Mouse (Mus musculus): Measurements from ENCODE around the gene Fra10ac1. TPM values are rescaled to one million over a fixed set of nuclear protein-coding genes. Genes with fewer than 3 reads are reported as not detected.
A peak's percentile ranks its signal among the peaks of the same experiment; 100 is the strongest.

The Fra10ac1 gene
- total RNA-seq, 2 experiments from 2014 or later = 2.1 to 6.1 TPM

- no peak for ATAC-seq (replicated peaks; ENCODE audit: low FRiP score, poor library complexity, severe bottlenecking)
Measured at GRCm38 (mm10) chr19:38236526-38236925, 12.6 kb upstream of the Fra10ac1 start.

- ATAC-seq (replicated peaks; ENCODE audit: low FRiP score, poor library complexity, severe bottlenecking) = no peak
Measured at GRCm38 (mm10) chr19:38232516-38232915, 8.6 kb upstream of the Fra10ac1 start.

GRCm38 (mm10) chr19:38232087-38232486 lies 8.1 kb upstream of the Fra10ac1 start:
- ATAC-seq (replicated peaks; ENCODE audit: low FRiP score, poor library complexity, severe bottlenecking) = no peak

- ATAC-seq (replicated peaks; ENCODE audit: low FRiP score, poor library complexity, severe bottlenecking) = no peak
Measured at GRCm38 (mm10) chr19:38228699-38229098, 4.7 kb upstream of the Fra10ac1 start.

DNA sequence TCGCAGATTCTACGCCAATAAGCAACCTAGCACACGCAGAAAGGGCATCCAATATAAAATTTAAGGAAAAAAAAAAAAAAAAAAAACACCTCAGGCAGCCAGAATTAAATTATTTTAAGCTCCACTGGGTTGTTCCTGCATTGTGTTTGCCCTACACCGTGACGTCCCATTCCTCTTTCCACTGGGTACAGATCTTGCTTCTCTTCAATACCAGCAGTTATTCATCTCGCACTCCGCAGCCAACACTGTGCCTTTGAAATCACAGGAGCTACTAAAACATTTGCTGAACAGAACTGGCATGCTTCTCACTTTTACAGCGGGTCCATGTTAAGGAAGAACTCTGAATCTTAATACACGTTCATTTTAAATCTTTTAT lies 717 bp upstream of the Fra10ac1 start:
- no peak for ATAC-seq (replicated peaks; ENCODE audit: low FRiP score, poor library complexity, severe bottlenecking)

DNA sequence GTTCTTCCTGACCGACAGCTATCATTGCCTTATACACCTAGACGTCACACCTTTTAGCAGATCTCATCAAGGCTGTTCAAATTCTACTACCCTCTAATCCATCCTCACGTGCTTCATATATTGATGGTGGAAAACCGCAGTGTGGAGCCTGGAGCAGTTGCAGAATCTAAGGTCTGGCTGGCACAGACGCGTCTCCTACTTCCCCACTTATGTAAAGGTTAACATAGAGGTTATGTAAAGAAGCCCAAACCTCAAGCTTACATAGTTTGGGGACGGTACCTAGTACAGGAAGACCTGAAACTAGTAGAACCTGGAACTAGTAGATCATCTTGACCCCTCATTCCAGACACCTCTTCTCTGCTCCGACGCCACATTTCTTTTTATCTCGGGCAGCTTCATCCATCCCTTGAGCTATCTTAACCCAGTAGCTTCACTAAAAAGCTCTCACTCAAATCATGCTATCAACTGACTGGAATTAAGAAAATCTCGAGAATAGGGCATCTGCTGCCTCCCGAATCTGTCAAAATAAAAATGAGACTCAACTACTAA lies 526 bp downstream of the Fra10ac1 start:
- ATAC-seq (replicated peaks; ENCODE audit: low FRiP score, poor library complexity, severe bottlenecking) = peak; percentile 26; the same call in 1 of the 2 replicates

DNA sequence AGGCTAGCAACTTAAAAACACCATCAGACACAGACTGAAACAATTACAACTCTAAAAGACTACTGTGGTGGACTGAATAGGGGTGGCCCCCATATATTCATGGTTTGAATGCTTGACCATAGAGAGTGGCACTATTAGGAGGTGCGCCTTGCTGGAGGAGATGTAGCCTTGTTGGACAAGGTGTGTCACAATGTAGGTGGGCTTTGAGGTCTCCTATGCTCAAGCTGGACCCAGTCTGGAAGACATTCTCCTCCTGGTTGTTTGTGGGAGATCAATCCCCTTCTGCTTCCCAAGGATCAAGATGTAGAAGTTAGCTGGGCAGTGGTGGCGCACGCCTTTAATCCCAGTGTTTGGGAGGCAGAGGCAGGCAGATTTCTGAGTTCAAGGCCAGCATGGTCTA lies 6.3 kb downstream of the Fra10ac1 start:
- ATAC-seq (replicated peaks; ENCODE audit: low FRiP score, poor library complexity, severe bottlenecking) = no peak

GRCm38 (mm10) chr19:38206669-38207068 lies 17.3 kb downstream of the Fra10ac1 start:
- ATAC-seq (replicated peaks; ENCODE audit: low FRiP score, poor library complexity, severe bottlenecking) = no peak

DNA sequence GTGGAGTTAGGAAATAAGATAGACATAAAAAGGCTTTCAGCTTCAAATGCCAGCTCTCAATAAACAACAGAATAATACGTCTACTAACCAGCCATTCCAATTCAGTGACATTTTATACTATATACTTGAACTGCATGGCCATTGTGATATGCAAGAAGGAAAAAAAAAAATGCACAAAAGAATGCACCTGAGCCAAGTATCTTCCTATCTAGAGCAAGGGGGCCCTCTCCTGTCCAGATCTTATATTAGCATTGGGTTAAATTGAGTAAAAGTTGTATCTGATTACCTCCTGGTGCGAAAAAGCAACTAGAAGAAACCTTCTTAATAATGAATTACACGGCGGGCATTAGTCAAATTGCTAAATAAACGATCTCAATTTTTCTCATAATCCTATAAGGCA lies 25.2 kb downstream of the Fra10ac1 start:
- no peak for ATAC-seq (replicated peaks; ENCODE audit: low FRiP score, poor library complexity, severe bottlenecking)

- ATAC-seq (replicated peaks; ENCODE audit: low FRiP score, poor library complexity, severe bottlenecking) = no peak
Measured at GRCm38 (mm10) chr19:38195245-38195644, 28.7 kb downstream of the Fra10ac1 start.

DNA sequence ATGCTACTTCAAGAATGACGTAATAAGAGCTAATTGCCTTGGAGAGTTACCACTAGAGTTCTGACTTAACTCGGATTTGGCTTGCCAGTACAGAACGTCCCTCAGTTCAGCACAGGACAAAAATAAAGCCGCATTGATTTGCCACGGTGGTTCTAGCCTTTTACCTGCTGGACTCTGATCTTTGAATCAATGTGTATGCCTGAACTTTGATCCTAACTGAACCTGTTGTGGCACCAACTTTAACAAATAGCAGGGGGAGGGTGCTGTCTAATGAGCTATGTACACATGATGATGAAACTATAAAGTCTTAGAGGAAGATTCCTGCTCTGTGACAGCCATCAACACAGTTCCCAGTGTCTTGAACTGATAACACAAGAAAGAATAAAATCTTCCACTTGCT lies 32.5 kb downstream of the Fra10ac1 start:
- no peak for ATAC-seq (replicated peaks; ENCODE audit: low FRiP score, poor library complexity, severe bottlenecking)

- no peak for ATAC-seq (replicated peaks; ENCODE audit: low FRiP score, poor library complexity, severe bottlenecking)
Measured at GRCm38 (mm10) chr19:38190606-38191005, 33.4 kb downstream of the Fra10ac1 start.

DNA sequence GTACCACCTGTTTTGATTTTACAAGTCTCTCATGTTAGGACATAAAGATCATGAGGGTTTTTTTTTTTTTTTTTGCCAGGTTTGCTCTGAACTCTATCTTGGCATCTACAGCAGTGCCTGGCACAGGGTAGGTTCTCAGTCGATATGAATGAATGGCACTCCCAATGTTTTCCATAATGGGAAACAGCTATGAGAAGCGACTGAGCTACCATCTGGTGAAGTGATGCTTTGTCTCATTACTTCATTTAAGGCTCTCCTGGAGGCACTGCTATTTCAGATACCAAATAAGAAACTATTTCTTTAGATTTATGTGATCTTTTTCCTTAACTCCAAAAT lies 36.6 kb downstream of the Fra10ac1 start:
- ATAC-seq (replicated peaks; ENCODE audit: low FRiP score, poor library complexity, severe bottlenecking) = no peak

GRCm38 (mm10) chr19:38186631-38187344 lies 37.2 kb downstream of the Fra10ac1 start:
- ATAC-seq (replicated peaks; ENCODE audit: low FRiP score, poor library complexity, severe bottlenecking) = no peak

- ATAC-seq (replicated peaks; ENCODE audit: low FRiP score, poor library complexity, severe bottlenecking) = no peak
Measured at GRCm38 (mm10) chr19:38179675-38180074, 44.3 kb downstream of the Fra10ac1 start.

- ATAC-seq (replicated peaks; ENCODE audit: low FRiP score, poor library complexity, severe bottlenecking) = no peak
Measured at GRCm38 (mm10) chr19:38164633-38165032, 59.3 kb downstream of the Fra10ac1 start.

DNA sequence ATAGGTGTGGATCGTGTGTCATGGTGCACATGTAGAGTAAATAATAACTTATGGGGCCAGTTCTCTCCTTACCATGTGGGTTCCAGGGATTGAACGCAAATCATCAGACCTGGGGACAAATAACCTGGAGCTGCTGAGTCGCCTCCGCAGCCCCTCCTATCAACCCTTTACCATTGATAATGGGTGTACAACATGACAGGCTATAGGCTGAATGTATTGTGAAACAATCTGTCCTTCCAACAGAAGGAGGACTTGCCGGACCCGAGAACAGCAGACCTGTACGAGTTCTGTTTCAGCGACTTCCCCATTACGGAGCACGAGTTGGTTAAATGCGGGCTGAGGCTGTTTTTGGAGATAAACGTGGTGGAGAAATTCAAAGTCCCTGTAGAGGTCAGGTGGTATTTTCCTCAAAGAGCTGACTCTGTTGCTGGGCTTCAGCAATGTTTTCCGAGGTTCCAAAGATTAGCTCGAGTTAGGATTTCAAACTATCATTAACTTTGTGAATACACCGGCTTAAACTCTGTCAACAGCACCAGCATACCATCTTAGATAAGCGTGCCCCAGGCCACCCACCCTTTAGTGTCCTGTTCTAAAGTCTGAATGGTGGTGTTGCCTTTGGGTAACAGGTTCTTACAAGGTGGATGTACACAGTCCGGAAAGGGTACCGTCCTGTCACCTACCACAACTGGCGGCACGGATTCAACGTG lies 62.2 kb downstream of the Fra10ac1 start:
- ATAC-seq (replicated peaks; ENCODE audit: low FRiP score, poor library complexity, severe bottlenecking) = no peak

- ATAC-seq (replicated peaks; ENCODE audit: low FRiP score, poor library complexity, severe bottlenecking) = no peak
Measured at GRCm38 (mm10) chr19:38156243-38156642, 67.7 kb downstream of the Fra10ac1 start.

DNA sequence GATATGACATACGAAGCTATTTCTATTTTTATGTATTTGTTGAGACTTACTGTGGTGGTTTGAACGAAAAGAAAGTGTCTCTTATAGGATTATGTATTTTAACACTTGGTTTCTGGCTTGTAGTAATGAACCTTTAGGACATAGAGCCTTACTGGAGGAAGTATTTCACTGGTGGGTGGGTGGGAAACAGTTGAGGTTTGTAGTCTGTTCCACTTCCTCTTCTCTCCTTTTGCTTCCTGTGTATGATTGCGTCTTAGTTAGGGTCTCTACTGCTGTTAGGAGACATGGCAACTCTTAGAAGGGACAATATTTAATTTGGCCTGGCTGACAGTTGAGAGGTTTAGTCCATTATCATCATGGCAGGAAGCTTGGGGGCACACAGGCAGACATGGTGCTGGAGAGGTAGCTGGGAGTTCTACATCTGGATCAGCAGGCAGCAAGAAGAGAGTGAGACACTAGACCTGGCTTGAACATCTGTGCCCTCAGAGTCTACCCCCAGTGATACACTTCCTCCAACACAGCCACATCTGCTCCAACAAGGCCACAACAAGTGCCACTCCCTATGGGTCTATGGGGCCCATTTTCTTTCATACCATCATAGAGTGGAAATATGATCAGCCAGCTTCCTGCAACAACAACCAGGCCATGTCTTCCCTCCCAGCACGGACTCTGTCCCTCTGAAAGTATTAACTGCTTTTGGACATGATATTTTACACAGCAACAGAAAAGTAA lies 80.2 kb downstream of the Fra10ac1 start:
- ATAC-seq (replicated peaks; ENCODE audit: low FRiP score, poor library complexity, severe bottlenecking) = no peak
